Mouse (Mus musculus): ENCODE data around the gene Kras.

Gene Kras

DNA sequence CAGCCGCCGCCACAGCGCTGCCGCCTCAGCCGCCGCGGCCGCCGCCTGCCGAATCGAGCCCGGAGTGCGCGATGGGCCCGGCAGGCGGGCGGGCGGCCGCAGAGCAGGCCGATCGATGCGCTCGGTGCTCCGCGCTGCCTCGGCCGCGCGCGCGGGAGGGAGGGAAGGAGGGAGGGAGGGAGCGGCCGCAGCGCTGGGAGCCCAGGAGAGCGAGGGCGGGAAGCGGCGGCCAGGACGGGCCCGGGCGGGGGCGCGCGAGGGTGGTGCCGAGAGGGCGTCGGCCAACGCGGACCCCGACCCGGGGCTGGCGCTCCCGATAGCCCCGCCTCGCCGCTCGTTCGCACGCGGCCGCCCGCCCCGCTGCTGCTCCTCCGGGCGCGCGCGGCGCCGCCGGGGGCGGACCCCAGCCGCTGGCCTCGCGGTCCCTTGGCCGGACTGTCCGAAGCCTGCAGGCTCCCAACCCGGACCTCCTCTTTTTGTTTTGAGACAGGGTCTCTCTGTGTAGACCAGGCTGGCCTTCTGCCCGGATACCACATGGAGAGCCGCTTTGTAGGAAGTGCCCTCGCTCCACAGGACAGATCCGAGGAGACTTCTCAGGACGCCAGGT, at the start of gene Kras:
Gene Kras, minus strand, starts transcription at position 55 of the 607 bp plus-strand sequence.
- DNase-seq (ENCODE audit: low spot score in 2 of 2): peak; percentile 84 to 93

GRCm38 (mm10) chr6:145297626-145298025, 47.6 kb upstream of the Kras start:
- no peak for DNase-seq (ENCODE audit: low spot score in 2 of 2)

GRCm38 (mm10) chr6:145296979-145297378, 46.9 kb upstream of the Kras start:
- no peak for DNase-seq (ENCODE audit: low spot score in 2 of 2)

GRCm38 (mm10) chr6:145295171-145295570, 45.1 kb upstream of the Kras start:
- DNase-seq (ENCODE audit: low spot score in 2 of 2): no peak

GRCm38 (mm10) chr6:145293156-145293555, 43.1 kb upstream of the Kras start:
- DNase-seq (ENCODE audit: low spot score in 2 of 2): no peak

DNA sequence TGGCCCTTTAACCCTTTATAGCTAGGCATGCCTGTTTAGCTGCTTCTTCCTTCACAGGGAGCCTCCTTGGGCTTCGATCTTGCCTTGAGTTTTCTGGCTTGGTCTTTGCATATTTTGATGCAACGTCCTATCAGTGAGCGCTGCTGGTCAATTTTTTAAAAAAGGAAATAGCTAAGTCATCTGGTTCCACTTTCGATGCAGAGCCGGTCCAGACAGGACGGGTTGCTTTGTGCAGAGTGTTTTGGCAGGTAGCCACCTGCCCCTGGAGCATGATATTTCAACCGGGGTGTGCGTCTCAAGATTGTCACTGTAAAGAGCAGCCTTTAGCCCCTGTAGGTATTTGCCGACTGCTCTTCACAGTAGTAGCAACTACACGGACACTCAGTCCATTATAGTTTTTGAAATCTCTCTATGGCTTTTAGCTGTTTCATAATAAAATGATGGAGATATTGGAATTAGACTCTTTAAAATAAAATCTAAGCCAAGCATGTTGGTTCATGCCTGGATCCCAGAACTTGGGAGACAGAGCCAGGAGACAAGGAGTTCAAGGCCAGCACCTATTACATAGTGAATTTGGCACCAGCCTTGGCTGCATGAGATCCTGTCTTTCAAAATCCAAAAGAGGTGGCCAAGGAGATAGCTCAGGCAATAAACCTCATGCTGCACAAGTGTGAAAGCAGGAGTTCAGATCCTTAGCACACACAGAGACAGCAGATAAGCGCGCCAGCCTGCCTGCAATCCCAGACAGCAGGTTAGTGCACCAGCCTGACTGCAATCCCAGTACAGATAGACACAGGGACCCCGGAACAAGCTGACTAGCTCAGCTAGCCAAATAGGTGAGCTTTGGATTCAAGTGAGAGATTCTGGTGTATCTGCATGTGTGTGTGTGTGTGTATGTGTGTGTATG, 41.6 kb upstream of the Kras start:
- no peak for DNase-seq (ENCODE audit: low spot score in 2 of 2)

- no peak for DNase-seq (ENCODE audit: low spot score in 2 of 2)
Observed at GRCm38 (mm10) chr6:145285656-145286055, 35.6 kb upstream of the Kras start.

DNA sequence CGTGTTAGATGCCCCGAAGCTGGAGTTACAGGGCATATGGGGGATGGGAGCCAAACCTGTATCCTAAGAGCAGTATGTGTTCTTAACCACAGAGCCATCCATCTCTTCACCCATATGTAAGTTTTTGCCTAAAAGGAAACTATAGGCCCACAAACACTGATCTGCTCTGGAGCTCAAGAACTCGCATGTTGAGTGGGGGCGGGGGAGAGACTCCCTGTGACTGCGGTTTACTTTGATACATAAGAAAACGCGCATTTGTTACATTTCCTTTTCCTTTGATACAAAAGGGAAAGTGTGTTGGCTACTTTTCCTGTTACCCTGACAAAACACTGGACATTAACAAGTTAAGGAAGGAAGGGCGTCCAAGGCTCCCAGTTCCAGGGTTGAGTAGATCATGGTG, 34.2 kb upstream of the Kras start:
- no peak for DNase-seq (ENCODE audit: low spot score in 2 of 2)

GRCm38 (mm10) chr6:145277138-145277763, 27.2 kb upstream of the Kras start:
- no peak for DNase-seq (ENCODE audit: low spot score in 2 of 2)

GRCm38 (mm10) chr6:145276265-145276780, 26.3 kb upstream of the Kras start:
- DNase-seq (ENCODE audit: low spot score in 2 of 2): peak; percentile 33 to 41

GRCm38 (mm10) chr6:145275586-145276219, 25.7 kb upstream of the Kras start:
- no peak for DNase-seq (ENCODE audit: low spot score in 2 of 2)

GRCm38 (mm10) chr6:145273971-145274620, 24.1 kb upstream of the Kras start:
- no peak for DNase-seq (ENCODE audit: low spot score in 2 of 2)

- DNase-seq (ENCODE audit: low spot score in 2 of 2): no peak
Observed at GRCm38 (mm10) chr6:145272142-145272937, 22.3 kb upstream of the Kras start.

GRCm38 (mm10) chr6:145269313-145269845, 19.3 kb upstream of the Kras start:
- no peak for DNase-seq (ENCODE audit: low spot score in 2 of 2)

GRCm38 (mm10) chr6:145267692-145268091, 17.7 kb upstream of the Kras start:
- no peak for DNase-seq (ENCODE audit: low spot score in 2 of 2)

DNA sequence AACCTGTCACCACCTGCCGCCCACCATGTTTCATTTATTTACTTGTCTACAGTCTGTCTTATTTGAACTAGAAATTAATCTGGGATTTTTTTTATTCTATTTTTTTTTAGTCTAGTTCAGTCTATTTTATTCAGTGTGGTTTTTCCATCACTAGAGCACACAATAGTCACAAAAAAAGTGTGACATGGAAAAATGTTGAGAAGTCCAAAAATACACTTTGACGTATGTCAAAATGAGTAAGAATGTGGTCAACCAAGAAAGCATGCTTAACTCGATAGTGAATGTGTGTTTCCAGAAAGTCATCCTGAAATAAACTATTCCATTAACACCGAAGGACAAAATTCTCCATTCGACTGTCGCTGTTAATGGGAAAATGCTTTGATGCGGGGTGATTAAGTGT, 12.3 kb upstream of the Kras start:
- DNase-seq (ENCODE audit: low spot score in 2 of 2): no peak

- no peak for DNase-seq (ENCODE audit: low spot score in 2 of 2)
Observed at GRCm38 (mm10) chr6:145256701-145257073, 6.6 kb upstream of the Kras start.

GRCm38 (mm10) chr6:145255952-145256700, 6.1 kb upstream of the Kras start:
- DNase-seq (ENCODE audit: low spot score in 2 of 2): no peak

DNA sequence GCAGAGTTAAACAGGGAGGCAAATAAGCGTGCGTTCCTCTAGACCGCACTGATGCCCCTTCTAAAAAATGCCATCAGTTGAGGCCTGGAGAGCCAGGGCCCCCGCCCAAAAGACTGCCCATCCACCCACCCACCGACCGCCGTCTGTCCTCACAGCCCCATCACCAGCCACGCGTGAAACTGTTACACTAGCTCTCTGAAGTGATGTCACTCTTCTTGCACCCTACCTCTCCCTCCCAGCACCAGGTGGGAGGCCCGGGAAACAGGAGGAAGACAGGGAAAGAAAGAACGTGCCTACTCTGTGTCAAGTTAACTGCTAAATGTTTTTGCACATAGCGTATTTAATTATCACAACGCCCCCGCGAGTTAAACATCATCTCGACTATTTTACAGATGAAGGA, 781 bp upstream of the Kras start:
- no peak for DNase-seq (ENCODE audit: low spot score in 2 of 2)
